Mouse (Mus musculus): ENCODE measurements around the gene Ipo11. TPM values are rescaled to one million over a fixed set of nuclear protein-coding genes. Genes with fewer than 3 reads are reported as not detected.

The Ipo11 gene
- total and polyA plus RNA-seq, 3 experiments: 41.2 to 91.5 (median 52.4) TPM

GRCm38 (mm10) chr13:106810156-106810555, 126.6 kb downstream of the Ipo11 start:
- Histone ChIP-seq H3K27me3 (replicated peaks) (no peaks in the 10 kb centered on the region), H3K27ac (ENCODE audit: insufficient read depth, low read depth) (no peak overlapping the region), H3K9me3 (replicated peaks; ENCODE audit: low read length) (no peaks in the 10 kb centered on the region), H3K79me2 (replicated peaks; ENCODE audit: control insufficient read depth, extremely low read depth, insufficient read depth, poor library complexity, severe bottlenecking) (no peaks in the 10 kb centered on the region), H3K4me2 (ENCODE audit: insufficient read depth, low read depth, poor library complexity, severe bottlenecking) (no peak overlapping the region), H3K36me3 (replicated peaks in 1 of 2; ENCODE audit: control insufficient read depth in 1 of 2, insufficient read depth in 1 of 2, low read length in 1 of 2) (peaks cover 8 to 58% of the 10 kb centered on the region in 2 experiments), H3K4me3 (replicated peaks in 1 of 3; ENCODE audit: low read depth in 2 of 3, low read length in 2 of 3, poor library complexity in 1 of 3) (no peak overlapping the region), H3K4me1 (ENCODE audit: control insufficient read depth in 1 of 2, insufficient read depth in 2 of 2) (peaks cover 0 to 27% of the 10 kb centered on the region in 2 experiments; a peak in 2 of 4 replicates), H3K9ac (ENCODE audit: insufficient read depth, low read depth) (no peak overlapping the region)
- dilution Hi-C loops (cut with MboI; ENCODE audit: extremely low pct_ligation_motif_present, extremely low pct_unique_long_range_greater_than_20kb, low sequenced_read_pairs) (no loop called here), in situ Hi-C loops (cut with MboI; ENCODE audit: low pct_ligation_motif_present, low pct_unique_long_range_greater_than_20kb, low sequenced_read_pairs) (no loop called here)
- DNase-seq (ENCODE audit: extremely low read depth): no peak
- no peak for TF ChIP-seq NRF1 (IDR thresholded peaks at IDR 0.05; ENCODE audit: low read depth, low read length)
- no peak for TF ChIP-seq IRF4 (IDR thresholded peaks at IDR 0.05; ENCODE audit: low read depth, low read length)
- TF ChIP-seq USF2 (conservative IDR thresholded peaks at IDR 0.05; ENCODE audit: low read depth, low read length): no peak
- TF ChIP-seq RAD21 (IDR thresholded peaks at IDR 0.05; ENCODE audit: low read depth, low read length): no peak
- TF ChIP-seq HCFC1 (IDR thresholded peaks at IDR 0.05; ENCODE audit: low read depth, low read length): no peak
- TF ChIP-seq MAZ (IDR thresholded peaks at IDR 0.05; ENCODE audit: low read depth, low read length): no peak
- TF ChIP-seq PAX5 (IDR thresholded peaks at IDR 0.05; ENCODE audit: low read length): no peak
- TF ChIP-seq CHD2 (IDR thresholded peaks at IDR 0.05; ENCODE audit: low read length): no peak
- no peak for TF ChIP-seq NELFE (IDR thresholded peaks at IDR 0.05; ENCODE audit: low read depth, low read length)
- TF ChIP-seq ZC3H11A (IDR thresholded peaks at IDR 0.05; ENCODE audit: low read depth, low read length): no peak
- no peak for TF ChIP-seq MEF2A (IDR thresholded peaks at IDR 0.05; ENCODE audit: borderline replicate concordance, low read depth, low read length)
- TF ChIP-seq KAT2A (IDR thresholded peaks at IDR 0.05; ENCODE audit: insufficient replicate concordance, low read length): no peak
- TF ChIP-seq MXI1 (IDR thresholded peaks at IDR 0.05; ENCODE audit: low read depth, low read length): no peak
- no peak for TF ChIP-seq CTCF (conservative IDR thresholded peaks at IDR 0.05 in 1 of 2, IDR thresholded peaks at IDR 0.05 in 1 of 2; ENCODE audit: low read depth in 2 of 2, low read length in 2 of 2)
- TF ChIP-seq USF1 (IDR thresholded peaks at IDR 0.05; ENCODE audit: low read depth, low read length): no peak
- no peak for TF ChIP-seq E2F4 (IDR thresholded peaks at IDR 0.05; ENCODE audit: insufficient replicate concordance, low read depth, low read length)
- no peak for TF ChIP-seq ZKSCAN1 (IDR thresholded peaks at IDR 0.05; ENCODE audit: borderline replicate concordance, low read depth, low read length)
- TF ChIP-seq BHLHE40 (IDR thresholded peaks at IDR 0.05; ENCODE audit: low read depth, low read length): no peak
- TF ChIP-seq MYC (IDR thresholded peaks at IDR 0.05; ENCODE audit: low read depth, low read length): no peak
- no peak for TF ChIP-seq SIN3A (IDR thresholded peaks at IDR 0.05; ENCODE audit: low read length)

GRCm38 (mm10) chr13:106808821-106809220, 127.9 kb downstream of the Ipo11 start:
- no peak for DNase-seq (ENCODE audit: extremely low read depth)
- Histone ChIP-seq H3K9me3 (replicated peaks; ENCODE audit: low read length) (no peaks in the 10 kb centered on the region), H3K36me3 (replicated peaks in 1 of 2; ENCODE audit: control insufficient read depth in 1 of 2, insufficient read depth in 1 of 2, low read length in 1 of 2) (peaks cover 12 to 64% of the 10 kb centered on the region in 2 experiments), H3K79me2 (replicated peaks; ENCODE audit: control insufficient read depth, extremely low read depth, insufficient read depth, poor library complexity, severe bottlenecking) (no peaks in the 10 kb centered on the region), H3K4me1 (ENCODE audit: control insufficient read depth in 1 of 2, insufficient read depth in 2 of 2) (peaks cover 0 to 20% of the 10 kb centered on the region in 2 experiments; a peak in 2 of 4 replicates), H3K27ac (ENCODE audit: insufficient read depth, low read depth) (no peak overlapping the region), H3K27me3 (replicated peaks) (no peaks in the 10 kb centered on the region), H3K4me3 (replicated peaks in 1 of 3; ENCODE audit: low read depth in 2 of 3, low read length in 2 of 3, poor library complexity in 1 of 3) (no peak overlapping the region), H3K9ac (ENCODE audit: insufficient read depth, low read depth) (no peak overlapping the region), H3K4me2 (ENCODE audit: insufficient read depth, low read depth, poor library complexity, severe bottlenecking) (no peak overlapping the region)
- TF ChIP-seq EP300 (IDR thresholded peaks at IDR 0.05; ENCODE audit: low read length) (no peak), CHD1 (IDR thresholded peaks at IDR 0.05; ENCODE audit: low read depth, low read length) (no peak), TCF12 (IDR thresholded peaks at IDR 0.05; ENCODE audit: low read depth, low read length) (no peak), USF1 (IDR thresholded peaks at IDR 0.05; ENCODE audit: low read depth, low read length) (no peak), JUND (conservative IDR thresholded peaks at IDR 0.05; ENCODE audit: low read depth, low read length) (no peak), JUN (IDR thresholded peaks at IDR 0.05; ENCODE audit: insufficient read depth, low read depth, low read length) (no peak), MXI1 (IDR thresholded peaks at IDR 0.05; ENCODE audit: low read depth, low read length) (no peak), ZMIZ1 (IDR thresholded peaks at IDR 0.05; ENCODE audit: low read depth, low read length) (no peak), BHLHE40 (IDR thresholded peaks at IDR 0.05; ENCODE audit: low read depth, low read length) (no peak), MYC (IDR thresholded peaks at IDR 0.05; ENCODE audit: low read depth, low read length) (no peak), ZKSCAN1 (IDR thresholded peaks at IDR 0.05; ENCODE audit: borderline replicate concordance, low read depth, low read length) (no peak), CHD2 (IDR thresholded peaks at IDR 0.05; ENCODE audit: low read length) (no peak), KAT2A (IDR thresholded peaks at IDR 0.05; ENCODE audit: insufficient replicate concordance, low read length) (no peak), NRF1 (IDR thresholded peaks at IDR 0.05; ENCODE audit: low read depth, low read length) (no peak), POLR2A (IDR thresholded peaks at IDR 0.05; ENCODE audit: low read depth, low read length) (no peak), POLR2AphosphoS2 (IDR thresholded peaks at IDR 0.05; ENCODE audit: low read depth, low read length) (no peak), MEF2A (IDR thresholded peaks at IDR 0.05; ENCODE audit: borderline replicate concordance, low read depth, low read length) (no peak), ZNF384 (IDR thresholded peaks at IDR 0.05; ENCODE audit: low read depth, low read length) (no peak)
- dilution Hi-C loops (cut with MboI; ENCODE audit: extremely low pct_ligation_motif_present, extremely low pct_unique_long_range_greater_than_20kb, low sequenced_read_pairs) (no loop called here), in situ Hi-C loops (cut with MboI; ENCODE audit: low pct_ligation_motif_present, low pct_unique_long_range_greater_than_20kb, low sequenced_read_pairs) (no loop called here)
